Comparison of ENCODE assay signal across 33 mouse cellular contexts in genomic region chr13:17606217-17606616, GRCm38 (mm10).
DNase-seq lines count a peak whose midpoint lies in the region; ATAC-seq and TF ChIP-seq lines count a peak whose summit lies in the region.
"Had no signal": no experiment of that assay in that cellular context is flagged by ENCODE, and none has a peak within 500 bp of the region (broad histone marks: within the 10 kb centered on the region; RNA-seq: fewer than 3 reads in every experiment).

No protein-coding gene starts in this region.

- no peaks in the 10 kb centered on the region for H3K27me3 ChIP-seq in liver, adult 2 months (ENCODE audit: control insufficient read depth, insufficient read depth, low read length)
- no peaks in the 10 kb centered on the region for H3K27me3 ChIP-seq in liver, embryonic 12.5 days (replicated peaks)
- no peaks in the 10 kb centered on the region for H3K27me3 ChIP-seq in myocyte (ENCODE audit: control insufficient read depth, insufficient read depth, insufficient read length)
- H3K27me3 ChIP-seq in intestine, embryonic 15.5 days (replicated peaks): no peaks in the 10 kb centered on the region
- H3K27me3 ChIP-seq: CH12.LX; embryonic facial prominence, embryonic 13.5 days; forebrain, embryonic 12.5 days; forebrain, embryonic 15.5 days; heart, embryonic 13.5 days had no signal

- no peak for ATAC-seq in liver, embryonic 12.5 days
- no peak for ATAC-seq in intestine, embryonic 15.5 days
- ATAC-seq: forebrain, embryonic 15.5 days; hindbrain, postnatal 0 days; inflammation-experienced regulatory T-cells, adult 6 months; intestine, postnatal 0 days had no signal

- peak; percentile 12 for DNase-seq in liver, adult 2 months (ENCODE audit: extremely low read depth, low read depth, low spot score)
- peak; percentile 28 for DNase-seq in NIH3T3 (ENCODE audit: low read depth)
- DNase-seq in fat pad, adult 2 months (ENCODE audit: extremely low read depth, low read depth, low spot score): peak; percentile 75
- no peak for DNase-seq in urinary bladder, postnatal 36 days (ENCODE audit: low spot score in 2 of 2)
- no peak for DNase-seq in left cerebral cortex, adult 8-10 months (ENCODE audit: low spot score in 2 of 2)
- DNase-seq: adrenal gland, adult 8-10 months; adrenal gland, postnatal 25 days; B cell, adult 2 months; cerebellum, adult 11-12 months; cerebellum, adult 8-10 months; cerebellum, postnatal 10 days; cerebellum, postnatal 36 days; embryo, embryonic 11 days; gastrocnemius, postnatal 10 days; gastrocnemius, postnatal 36 days; heart, adult 18-20 months; heart, postnatal 14 days; heart, postnatal 4 days had no signal

- H3K9me3 ChIP-seq in liver, embryonic 12.5 days (replicated peaks): no peaks in the 10 kb centered on the region
- H3K9me3 ChIP-seq in intestine, embryonic 15.5 days: no peaks in the 10 kb centered on the region
- H3K9me3 ChIP-seq: embryonic facial prominence, embryonic 10.5 days; forebrain, embryonic 12.5 days; forebrain, embryonic 15.5 days; G1E; heart, embryonic 10.5 days; heart, embryonic 13.5 days had no signal

- no peak for TF ChIP-seq POLR2A in liver, adult 2 months (IDR thresholded peaks at IDR 0.05; ENCODE audit: extremely low read depth, insufficient read depth, low read length)
- no peak for TF ChIP-seq POLR2A in myocyte (IDR thresholded peaks at IDR 0.05; ENCODE audit: insufficient read length, low read depth)

- no peak overlapping the region for H3K4me3 ChIP-seq in liver, adult 2 months (ENCODE audit: insufficient read depth, low read depth, low read length)
- H3K4me3 ChIP-seq in liver, embryonic 12.5 days: no peak overlapping the region
- no peak overlapping the region for H3K4me3 ChIP-seq in myocyte
- no peak overlapping the region for H3K4me3 ChIP-seq in intestine, embryonic 15.5 days (replicated peaks)
- H3K4me3 ChIP-seq: embryonic facial prominence, embryonic 10.5 days; embryonic facial prominence, embryonic 13.5 days; forebrain, embryonic 12.5 days; forebrain, embryonic 15.5 days; heart, embryonic 10.5 days; heart, embryonic 13.5 days had no signal

- H3K4me1 ChIP-seq in liver, adult 2 months (ENCODE audit: control insufficient read depth, insufficient read depth, low read length): no peaks in the 10 kb centered on the region
- no peaks in the 10 kb centered on the region for H3K4me1 ChIP-seq in liver, embryonic 12.5 days
- no peaks in the 10 kb centered on the region for H3K4me1 ChIP-seq in intestine, embryonic 15.5 days (replicated peaks)
- H3K4me1 ChIP-seq: embryonic facial prominence, embryonic 10.5 days; embryonic facial prominence, embryonic 13.5 days; forebrain, embryonic 12.5 days; forebrain, embryonic 15.5 days; heart, embryonic 10.5 days; heart, embryonic 13.5 days had no signal

- no peaks in the 10 kb centered on the region for H3K36me3 ChIP-seq in liver, adult 2 months (ENCODE audit: control insufficient read depth, insufficient read depth, low read length)
- no peaks in the 10 kb centered on the region for H3K36me3 ChIP-seq in liver, embryonic 12.5 days
- no peaks in the 10 kb centered on the region for H3K36me3 ChIP-seq in myocyte (ENCODE audit: control insufficient read depth, insufficient read depth)
- no peaks in the 10 kb centered on the region for H3K36me3 ChIP-seq in intestine, embryonic 15.5 days
- H3K36me3 ChIP-seq: embryonic facial prominence, embryonic 10.5 days; embryonic facial prominence, embryonic 13.5 days; forebrain, embryonic 12.5 days; forebrain, embryonic 15.5 days; G1E; heart, embryonic 10.5 days; heart, embryonic 13.5 days had no signal

- no peak overlapping the region for H3K27ac ChIP-seq in liver, adult 2 months (replicated peaks; ENCODE audit: insufficient read depth, low read depth, low read length)
- no peak overlapping the region for H3K27ac ChIP-seq in liver, embryonic 12.5 days
- H3K27ac ChIP-seq in intestine, embryonic 15.5 days: no peak overlapping the region
- H3K27ac ChIP-seq: embryonic facial prominence, embryonic 10.5 days; embryonic facial prominence, embryonic 13.5 days; forebrain, embryonic 12.5 days; forebrain, embryonic 15.5 days; heart, embryonic 10.5 days; heart, embryonic 13.5 days; hindbrain, embryonic 14.5 days; hindbrain, postnatal 0 days had no signal

- 44% methylated on average over 1 of the region's 1 CpGs for WGBS in liver, adult 2 months
- WGBS in liver, embryonic 12.5 days (ENCODE audit: insufficient replicate concordance): 57% methylated on average over 1 of the region's 1 CpGs
- WGBS in intestine, embryonic 15.5 days: 74% methylated on average over 1 of the region's 1 CpGs

- no peaks in the 10 kb centered on the region for H3K79me2 ChIP-seq in liver, adult 2 months (ENCODE audit: control insufficient read depth, insufficient read depth, low read length)
- H3K79me2 ChIP-seq in myocyte (ENCODE audit: control insufficient read depth, insufficient read depth): no peaks in the 10 kb centered on the region

- H3K4me2 ChIP-seq in liver, embryonic 12.5 days: no peak overlapping the region
- no peak overlapping the region for H3K4me2 ChIP-seq in myocyte (ENCODE audit: low read depth)
- no peak overlapping the region for H3K4me2 ChIP-seq in intestine, embryonic 15.5 days (replicated peaks)
- H3K4me2 ChIP-seq: embryonic facial prominence, embryonic 13.5 days; forebrain, embryonic 12.5 days; forebrain, embryonic 15.5 days; heart, embryonic 13.5 days; hindbrain, embryonic 14.5 days had no signal

- TF ChIP-seq CTCF in liver, adult 2 months (IDR thresholded peaks at IDR 0.05; ENCODE audit: low read depth, low read length): no peak

- no peak overlapping the region for H3ac ChIP-seq in myocyte (ENCODE audit: control insufficient read depth, insufficient read length)

- H3K9ac ChIP-seq in liver, adult 2 months (ENCODE audit: low read depth, low read length): no peak overlapping the region
- no peak overlapping the region for H3K9ac ChIP-seq in liver, embryonic 12.5 days
- no peak overlapping the region for H3K9ac ChIP-seq in intestine, embryonic 15.5 days
- H3K9ac ChIP-seq: embryonic facial prominence, embryonic 13.5 days; forebrain, embryonic 12.5 days; forebrain, embryonic 15.5 days; heart, embryonic 13.5 days; hindbrain, embryonic 14.5 days had no signal

TF ChIP-seq in myocyte, 11 proteins besides CTCF, POLR2A, EP300 and RAD21:
- TF ChIP-seq CEBPB (IDR thresholded peaks at IDR 0.05; ENCODE audit: insufficient read depth, poor library complexity, severe bottlenecking): 0 out of 2 replicates have a peak, but pooled peaks have one; percentile 31
- no peak for TF ChIP-seq MYOG (IDR thresholded peaks at IDR 0.05; ENCODE audit: control insufficient read depth in 1 of 3, insufficient read depth in 1 of 3, insufficient read length in 2 of 3, low read depth in 2 of 3)

Comparison
In these comparisons a context has a peak if more than half of its experiments do, and no peak if none do; other contexts are left out.
1. DNase-seq: peak in liver, adult 2 months (single experiment), NIH3T3 (single experiment) and fat pad, adult 2 months (single experiment); none in urinary bladder, postnatal 36 days (0 of 2) and left cerebral cortex, adult 8-10 months (0 of 2).